Mouse (Mus musculus): ENCODE results near the gene Brd3os.

The Brd3os gene

GRCm38 (mm10) chr2:27469292-27469990 is 27.3 kb downstream of the Brd3os start:
- no peak for DNase-seq

- DNase-seq: no peak
Measured at GRCm38 (mm10) chr2:27469991-27470355, 27.8 kb downstream of the Brd3os start.

GRCm38 (mm10) chr2:27470535-27470934 is 28.4 kb downstream of the Brd3os start:
- DNase-seq: no peak

- DNase-seq: no peak
Measured at GRCm38 (mm10) chr2:27471170-27471584, 29.1 kb downstream of the Brd3os start.

- no peak for DNase-seq
Measured at GRCm38 (mm10) chr2:27473061-27473765, 31.1 kb downstream of the Brd3os start.

- DNase-seq: no peak
Measured at GRCm38 (mm10) chr2:27473911-27474310, 31.8 kb downstream of the Brd3os start.

GRCm38 (mm10) chr2:27474621-27475484 is 32.7 kb downstream of the Brd3os start:
- DNase-seq: peak; percentile 64

- DNase-seq: peak; percentile 96
Measured at GRCm38 (mm10) chr2:27475495-27476302, 33.6 kb downstream of the Brd3os start.

GRCm38 (mm10) chr2:27476303-27477192 is 34.4 kb downstream of the Brd3os start:
- DNase-seq: peak; percentile 74

GRCm38 (mm10) chr2:27479821-27480220 is 37.7 kb downstream of the Brd3os start:
- no peak for DNase-seq

GRCm38 (mm10) chr2:27480367-27480766 is 38.2 kb downstream of the Brd3os start:
- DNase-seq: no peak

GRCm38 (mm10) chr2:27482265-27482861 is 40.2 kb downstream of the Brd3os start:
- no peak for DNase-seq

- DNase-seq: no peak
Measured at GRCm38 (mm10) chr2:27486725-27487124, 44.6 kb downstream of the Brd3os start.

- DNase-seq: no peak
Measured at GRCm38 (mm10) chr2:27487336-27488049, 45.4 kb downstream of the Brd3os start.

GRCm38 (mm10) chr2:27488362-27488761 is 46.2 kb downstream of the Brd3os start:
- DNase-seq: no peak

GRCm38 (mm10) chr2:27490939-27491338 is 48.8 kb downstream of the Brd3os start:
- no peak for DNase-seq
